Comparison of ENCODE assay signal across 8 mouse cellular contexts in the genomic region with DNA sequence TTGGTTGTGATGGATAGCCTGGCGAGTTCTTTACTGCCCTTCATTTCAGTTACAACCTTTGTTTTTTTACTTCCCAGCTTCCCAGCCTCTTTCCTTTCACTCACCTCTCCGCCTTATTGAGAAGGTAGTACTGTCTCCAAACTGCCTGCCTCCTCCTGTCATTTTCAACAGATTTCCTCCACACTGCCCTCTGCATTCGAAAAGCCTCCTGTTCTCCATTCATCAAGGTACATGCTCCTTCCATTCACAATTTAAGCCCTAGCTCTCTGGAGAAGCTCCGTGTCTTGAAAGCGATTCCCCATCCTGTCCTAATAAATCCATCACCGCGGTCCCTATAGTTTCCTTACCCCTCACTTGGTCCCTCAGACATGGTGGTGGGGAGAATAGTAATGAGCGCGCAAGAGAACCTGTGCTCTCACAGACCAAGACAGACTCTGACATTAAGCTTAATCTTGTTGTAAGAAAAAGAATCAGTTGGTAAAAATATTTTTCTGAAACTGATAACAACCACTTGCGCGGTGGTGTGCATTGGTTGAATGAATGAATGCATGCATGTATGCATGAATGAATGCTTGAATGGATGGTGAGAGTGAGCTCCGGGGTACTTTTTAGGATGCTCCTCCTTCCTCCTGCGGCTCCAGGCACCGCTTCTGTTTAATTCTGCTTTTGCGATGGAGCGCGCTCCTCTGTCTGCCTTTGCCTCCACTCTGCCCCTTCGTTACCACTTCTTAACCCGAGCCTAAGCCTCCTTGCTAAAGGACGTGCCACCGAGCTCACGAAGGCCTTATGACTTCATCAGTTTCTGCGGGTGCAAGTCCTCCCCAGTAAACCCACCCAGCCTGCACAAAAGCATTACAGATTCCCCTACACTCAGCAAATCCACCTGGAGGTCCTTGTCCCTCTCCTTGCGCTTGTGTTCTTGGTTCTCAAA. TPM values are rescaled to one million over a fixed set of nuclear protein-coding genes. Genes with fewer than 3 reads are reported as not detected.
DNase-seq lines count a peak whose midpoint lies in the region; ATAC-seq and TF ChIP-seq lines count a peak whose summit lies in the region.

No protein-coding gene starts in this region.

- no peak overlapping the region for H3K27ac ChIP-seq in forebrain, embryonic 11.5 days (ENCODE audit: low read depth, low read length)
- H3K27ac ChIP-seq in limb, embryonic 14.5 days (replicated peaks; ENCODE audit: low read depth, low read length), result no peak overlapping the region
- no peak overlapping the region for H3K27ac ChIP-seq in stomach, embryonic 14.5 days (ENCODE audit: low read length)

- TF ChIP-seq POLR2A in limb, embryonic 14.5 days (IDR thresholded peaks at IDR 0.05; ENCODE audit: borderline replicate concordance, extremely low read depth, insufficient read depth, insufficient read length), result no peak

- H3K4me2 ChIP-seq in forebrain, embryonic 11.5 days (ENCODE audit: low read depth, low read length, severe bottlenecking), result peak overlapping the region; percentile 90
- H3K4me2 ChIP-seq in limb, embryonic 14.5 days (replicated peaks; ENCODE audit: low read depth, low read length, severe bottlenecking), result peak overlapping the region; percentile 78
- peak overlapping the region; percentile 95 for H3K4me2 ChIP-seq in stomach, embryonic 14.5 days (replicated peaks; ENCODE audit: low read depth, low read length)

- no peak for DNase-seq in frontal cortex, adult 2 months (ENCODE audit: extremely low spot score in 1 of 2, low spot score in 1 of 2)
- DNase-seq in forebrain, embryonic 11.5 days (ENCODE audit: low spot score), result peak; percentile 52
- DNase-seq in limb, embryonic 14.5 days (ENCODE audit: low spot score), result no peak
- DNase-seq in gastrocnemius, postnatal 4 days (ENCODE audit: low spot score in 2 of 2), result no peak
- DNase-seq in layer of hippocampus, adult 18-20 months (ENCODE audit: low spot score in 2 of 2), result no peak

- H3K9me3 ChIP-seq in E14TG2a.4 (ENCODE audit: low read length), result no peaks in the 10 kb centered on the region
- H3K9me3 ChIP-seq in forebrain, embryonic 11.5 days (ENCODE audit: control insufficient read depth, low read length), result no peaks in the 10 kb centered on the region
- H3K9me3 ChIP-seq in limb, embryonic 14.5 days (ENCODE audit: control insufficient read depth, low read length), result no peaks in the 10 kb centered on the region
- no peaks in the 10 kb centered on the region for H3K9me3 ChIP-seq in stomach, embryonic 14.5 days (ENCODE audit: control insufficient read depth, low read depth, low read length)

- H3K4me1 ChIP-seq in E14TG2a.4 (replicated peaks; ENCODE audit: low read depth, low read length), result peaks cover 23% of the 10 kb centered on the region
- no peaks in the 10 kb centered on the region for H3K4me1 ChIP-seq in forebrain, embryonic 11.5 days (replicated peaks; ENCODE audit: control insufficient read depth, insufficient read depth, low read length)
- H3K4me1 ChIP-seq in limb, embryonic 14.5 days (ENCODE audit: control insufficient read depth, insufficient read depth, low read length), result peaks cover 3% of the 10 kb centered on the region; the same call in 1 of the 2 replicates
- H3K4me1 ChIP-seq in stomach, embryonic 14.5 days (ENCODE audit: control insufficient read depth, insufficient read depth, low read length), result 0 out of 2 replicates have a peak, but pooled peaks cover 2% of the 10 kb centered on the region

- H3K9ac ChIP-seq in forebrain, embryonic 11.5 days (ENCODE audit: low read length), result peak overlapping the region; percentile 53
- H3K9ac ChIP-seq in limb, embryonic 14.5 days (ENCODE audit: low read depth, low read length, severe bottlenecking), result peak overlapping the region; percentile 41; the same call in 1 of the 2 replicates
- H3K9ac ChIP-seq in stomach, embryonic 14.5 days (replicated peaks; ENCODE audit: low read depth, low read length), result no peak overlapping the region

- WGBS in forebrain, embryonic 11.5 days, result 5% methylated on average over 24 of the region's 24 CpGs
- WGBS in limb, embryonic 14.5 days, result 6% methylated on average over 24 of the region's 24 CpGs
- WGBS in stomach, embryonic 14.5 days, result 4% methylated on average over 24 of the region's 24 CpGs

- TF ChIP-seq CTCF in E14TG2a.4 (conservative IDR thresholded peaks at IDR 0.05; ENCODE audit: low read length), result no peak

- H3K36me3 ChIP-seq in E14TG2a.4 (ENCODE audit: insufficient read depth, low read length), result peaks cover 10% of the 10 kb centered on the region; the same call in 1 of the 2 replicates
- H3K36me3 ChIP-seq in forebrain, embryonic 11.5 days (ENCODE audit: control insufficient read depth, insufficient read depth, low read length), result no peaks in the 10 kb centered on the region
- H3K36me3 ChIP-seq in limb, embryonic 14.5 days (ENCODE audit: control insufficient read depth, insufficient read depth, low read length), result no peaks in the 10 kb centered on the region
- H3K36me3 ChIP-seq in stomach, embryonic 14.5 days (ENCODE audit: control insufficient read depth, insufficient read depth, low read length), result no peaks in the 10 kb centered on the region

- peak overlapping the region; percentile 69 for H3K4me3 ChIP-seq in E14TG2a.4 (replicated peaks; ENCODE audit: low read length)
- H3K4me3 ChIP-seq in forebrain, embryonic 11.5 days (ENCODE audit: low read depth, low read length), result peak overlapping the region; percentile 45
- peak overlapping the region; percentile 47 for H3K4me3 ChIP-seq in limb, embryonic 14.5 days (replicated peaks; ENCODE audit: low read length)
- H3K4me3 ChIP-seq in stomach, embryonic 14.5 days (ENCODE audit: low read depth, low read length), result peak overlapping the region; percentile 39

- ATAC-seq in frontal cortex, adult (ENCODE audit: low TSS enrichment), result peak; percentile 66; the same call in 1 of the 2 replicates
- peak; percentile 57 for ATAC-seq in forebrain, embryonic 11.5 days (replicated peaks; ENCODE audit: low FRiP score)
- ATAC-seq in limb, embryonic 14.5 days (ENCODE audit: low FRiP score, low read depth), result no peak
- ATAC-seq in stomach, embryonic 14.5 days (ENCODE audit: insufficient number of reproducible peaks, insufficient read depth, low FRiP score, low read depth), result no peak

- peaks cover 31% of the 10 kb centered on the region for H3K27me3 ChIP-seq in E14TG2a.4 (ENCODE audit: insufficient read depth, low read length)
- peaks cover 7% of the 10 kb centered on the region; the same call in 1 of the 2 replicates for H3K27me3 ChIP-seq in forebrain, embryonic 11.5 days (ENCODE audit: control insufficient read depth, insufficient read depth, low read length)
- peaks cover 21% of the 10 kb centered on the region; the same call in 1 of the 2 replicates for H3K27me3 ChIP-seq in limb, embryonic 14.5 days (ENCODE audit: control insufficient read depth, insufficient read depth, low read length)
- H3K27me3 ChIP-seq in stomach, embryonic 14.5 days (ENCODE audit: control insufficient read depth, insufficient read depth, low read length), result 0 out of 2 replicates have a peak, but pooled peaks cover 3% of the 10 kb centered on the region

RNA-seq across cellular contexts. Expression of gene Hcrtr2, which starts 1.3 kb away (rescaled TPM):
- polyA plus RNA-seq in frontal cortex, adult 2 months (2012; rRNA removed), result 0.42 and 0.84 TPM in 2 replicates
- polyA plus RNA-seq in forebrain, embryonic 11.5 days (2014; fragmentation: Nextera tagmentation; extraction: Ambion mirVana), result 0.20 and 0.32 TPM in 2 replicates
- polyA plus RNA-seq in limb, embryonic 14.5 days (2012; rRNA removed), result 0.24 and 0.46 TPM in 2 replicates
- 0.32 and 0.36 TPM in 2 replicates for polyA plus RNA-seq in limb, embryonic 14.5 days (2014; fragmentation: Nextera tagmentation; extraction: Ambion mirVana)
- polyA plus RNA-seq in stomach, embryonic 14.5 days (2014; fragmentation: Nextera tagmentation; extraction: Ambion mirVana), result not detected in 2 replicates
- not detected for total RNA-seq in gastrocnemius, postnatal 4 days (2021)
- 1 to 10 TPM; 2.2 to 3.4 TPM for total RNA-seq in layer of hippocampus, adult 18-20 months (2021)

Comparison
In these comparisons a context has a peak if more than half of its experiments do, and no peak if none do; other contexts are left out.
1. ATAC-seq: peak in frontal cortex, adult (single experiment) and forebrain, embryonic 11.5 days (single experiment); none in limb, embryonic 14.5 days (single experiment) and stomach, embryonic 14.5 days (single experiment).
2. Peak in every context shown above with its lines, with median percentiles within 50 percentile points of each other: H3K4me3 ChIP-seq and H3K4me2 ChIP-seq.